Mouse (Mus musculus): ENCODE data around the gene Maco1. TPM values are rescaled to one million over a fixed set of nuclear protein-coding genes. Genes with fewer than 3 reads are reported as not detected.
"Not testable (repeated sequence)": the region's sequence is repeated elsewhere in the genome, so short reads cannot be mapped to it uniquely, and the experiment has no call there.

Gene Maco1
- polyA plus RNA-seq, 1 experiment, result 47.7 TPM

DNA sequence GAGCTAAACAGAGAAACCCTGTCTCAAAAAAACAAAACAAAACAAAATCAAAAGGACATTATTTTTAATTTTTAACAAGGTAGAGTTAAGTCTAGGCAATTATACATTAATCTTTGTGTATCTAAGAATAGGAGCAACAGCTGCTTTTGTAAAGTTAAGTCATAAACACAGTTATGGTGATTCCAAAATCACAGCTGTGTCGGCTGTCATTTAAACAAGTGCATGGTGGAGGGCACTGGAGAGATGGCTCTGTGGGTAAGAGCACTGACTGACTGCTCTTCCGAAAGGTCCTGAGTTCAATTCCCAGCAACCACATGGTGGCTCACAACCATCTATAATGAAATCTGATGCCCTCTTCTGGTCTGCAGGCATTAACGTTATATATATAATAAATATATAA is 21.2 kb downstream of the Maco1 start:
- Histone ChIP-seq H3K27me3 (ENCODE audit: control insufficient read depth, insufficient read depth, low read length) (no peaks in the 10 kb centered on the region), H3K27ac (ENCODE audit: insufficient read depth, low read length) (no peak overlapping the region), H3K4me3 (replicated peaks; ENCODE audit: insufficient read depth, low read depth, low read length) (no peak overlapping the region), H3K4me1 (ENCODE audit: control insufficient read depth, insufficient read depth, low read length) (no peaks in the 10 kb centered on the region)
- TF ChIP-seq POLR2A (IDR thresholded peaks at IDR 0.05; ENCODE audit: borderline replicate concordance, insufficient read depth, low read length), result no peak
- no peak for TF ChIP-seq CTCF (IDR thresholded peaks at IDR 0.05; ENCODE audit: borderline replicate concordance, insufficient read depth, low read depth, low read length)
- DNase-seq, result no peak
- WGBS, result 87% methylated on average over 3 of the region's 3 CpGs

DNA sequence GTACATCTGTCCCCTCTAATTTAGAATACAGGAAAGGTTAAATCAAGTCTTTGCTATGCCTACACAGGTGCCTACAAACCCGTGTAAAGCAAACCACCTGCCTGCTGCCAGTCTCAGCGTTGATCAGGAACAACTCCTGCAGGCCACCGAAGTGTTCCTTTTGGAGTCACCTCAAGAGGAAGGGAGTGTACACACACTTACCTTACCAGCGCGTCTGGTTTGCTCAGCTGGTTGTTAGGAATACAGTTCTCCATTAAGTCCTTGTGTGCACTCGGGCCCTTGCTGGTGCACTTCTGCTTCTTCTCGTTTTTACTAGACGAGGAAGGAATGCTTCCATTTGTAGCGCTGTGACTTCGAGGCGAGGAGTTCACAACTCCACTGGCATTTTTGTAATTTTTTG is 25.3 kb downstream of the Maco1 start:
- TF ChIP-seq POLR2A (IDR thresholded peaks at IDR 0.05; ENCODE audit: borderline replicate concordance, insufficient read depth, low read length) (no peak), CTCF (IDR thresholded peaks at IDR 0.05; ENCODE audit: borderline replicate concordance, insufficient read depth, low read depth, low read length) (no peak)
- Histone ChIP-seq H3K27ac (ENCODE audit: insufficient read depth, low read length) (no peak overlapping the region), H3K27me3 (ENCODE audit: control insufficient read depth, insufficient read depth, low read length) (no peaks in the 10 kb centered on the region), H3K4me3 (replicated peaks; ENCODE audit: insufficient read depth, low read depth, low read length) (no peak overlapping the region), H3K4me1 (ENCODE audit: control insufficient read depth, insufficient read depth, low read length) (no peaks in the 10 kb centered on the region)
- WGBS, result 89% methylated on average over 11 of the region's 11 CpGs
- DNase-seq, result no peak

DNA sequence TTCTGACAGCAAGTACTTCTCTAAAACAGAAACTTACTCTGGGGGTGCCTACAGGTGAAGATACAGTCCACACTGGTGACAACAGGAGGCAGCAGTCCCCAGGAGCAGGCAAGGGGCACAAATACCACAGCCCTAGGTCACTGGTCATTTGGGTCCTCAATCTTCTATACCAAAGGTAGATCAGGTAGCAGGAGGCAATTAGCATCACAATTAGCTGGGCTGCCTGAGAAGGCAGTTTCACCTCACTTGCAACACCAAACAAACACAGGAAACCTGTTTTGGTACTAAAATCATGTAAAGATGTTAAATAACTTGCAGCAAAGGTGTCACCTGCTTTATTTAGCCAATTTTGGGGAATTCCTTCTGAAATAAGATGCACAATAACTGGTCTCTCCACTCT is 26.8 kb downstream of the Maco1 start:
- no peaks in the 10 kb centered on the region for H3K4me1 ChIP-seq (ENCODE audit: control insufficient read depth, insufficient read depth, low read length)
- H3K4me3 ChIP-seq (replicated peaks; ENCODE audit: insufficient read depth, low read depth, low read length), result no peak overlapping the region
- TF ChIP-seq CTCF (IDR thresholded peaks at IDR 0.05; ENCODE audit: borderline replicate concordance, insufficient read depth, low read depth, low read length) (no peak), POLR2A (IDR thresholded peaks at IDR 0.05; ENCODE audit: borderline replicate concordance, insufficient read depth, low read length) (no peak)
- no peak for DNase-seq
- H3K27me3 ChIP-seq (ENCODE audit: control insufficient read depth, insufficient read depth, low read length), result no peaks in the 10 kb centered on the region
- H3K27ac ChIP-seq (ENCODE audit: insufficient read depth, low read length), result no peak overlapping the region

DNA sequence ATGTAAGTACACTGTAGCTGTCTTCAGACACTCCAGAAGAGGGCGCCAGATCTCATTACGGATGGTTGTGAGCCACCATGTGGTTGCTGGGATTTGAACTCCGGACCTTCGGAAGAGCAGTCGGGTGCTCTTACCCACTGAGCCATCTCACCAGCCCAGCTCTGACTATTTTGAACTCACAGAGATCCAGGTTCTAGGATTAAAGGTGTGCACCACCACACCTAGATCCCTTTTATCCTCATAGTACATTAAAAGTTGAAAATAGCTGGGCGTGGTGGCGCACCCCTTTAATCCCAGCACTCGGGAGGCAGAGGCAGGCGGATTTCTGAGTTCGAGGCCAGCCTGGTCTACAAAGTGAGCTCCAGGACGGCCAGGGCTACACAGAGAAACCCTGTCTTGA is 27.3 kb downstream of the Maco1 start:
- H3K4me1 ChIP-seq (ENCODE audit: control insufficient read depth, insufficient read depth, low read length); H3K27ac ChIP-seq (ENCODE audit: insufficient read depth, low read length); H3K27me3 ChIP-seq (ENCODE audit: control insufficient read depth, insufficient read depth, low read length); DNase-seq; H3K4me3 ChIP-seq (replicated peaks; ENCODE audit: insufficient read depth, low read depth, low read length): not testable (repeated sequence)
- 95% methylated on average over 11 of the region's 11 CpGs for WGBS

DNA sequence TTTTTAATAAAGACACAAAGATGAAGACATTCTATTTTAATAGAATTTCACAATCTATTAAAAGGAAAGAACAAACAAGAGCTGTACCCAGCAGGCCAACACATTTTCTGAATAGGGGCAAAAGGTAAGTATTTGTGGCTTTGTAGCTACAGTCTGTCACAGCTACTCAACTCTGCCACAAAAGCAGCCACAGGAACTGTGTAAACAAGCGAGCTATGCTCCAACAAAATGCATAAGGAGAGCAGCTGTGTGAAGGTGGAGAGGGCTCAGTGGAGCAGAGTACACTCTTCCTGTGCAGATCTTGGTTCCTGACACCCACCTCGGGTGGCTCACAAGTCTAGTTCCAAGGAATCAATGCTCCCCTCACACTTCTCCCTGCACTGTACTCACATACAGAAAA is 29.6 kb downstream of the Maco1 start:
- no peaks in the 10 kb centered on the region for H3K27me3 ChIP-seq (ENCODE audit: control insufficient read depth, insufficient read depth, low read length)
- H3K4me3 ChIP-seq (replicated peaks; ENCODE audit: insufficient read depth, low read depth, low read length), result no peak overlapping the region
- no peak for TF ChIP-seq CTCF (IDR thresholded peaks at IDR 0.05; ENCODE audit: borderline replicate concordance, insufficient read depth, low read depth, low read length)
- TF ChIP-seq POLR2A (IDR thresholded peaks at IDR 0.05; ENCODE audit: borderline replicate concordance, insufficient read depth, low read length), result no peak
- DNase-seq, result no peak
- H3K4me1 ChIP-seq (ENCODE audit: control insufficient read depth, insufficient read depth, low read length), result no peaks in the 10 kb centered on the region
- 60% methylated on average over 2 of the region's 2 CpGs for WGBS
- H3K27ac ChIP-seq (ENCODE audit: insufficient read depth, low read length), result no peak overlapping the region

DNA sequence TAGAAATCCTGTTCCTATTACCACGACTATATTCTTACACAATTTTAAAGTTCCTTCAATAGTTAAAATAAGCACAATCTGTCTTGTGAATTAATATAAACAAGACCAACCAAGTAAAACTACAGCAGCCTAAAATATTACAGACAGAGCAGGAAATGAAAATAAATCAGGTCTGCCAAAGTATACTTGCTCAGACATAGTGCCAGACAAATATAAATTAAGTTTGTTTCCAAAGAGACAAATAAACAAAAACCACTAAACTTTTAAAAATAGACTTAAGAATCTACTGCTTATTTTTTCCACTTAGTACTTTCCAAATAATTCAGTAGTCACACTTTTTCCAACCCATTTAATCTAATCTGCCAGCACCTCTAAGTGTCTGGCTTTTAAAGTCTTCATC is 32.1 kb downstream of the Maco1 start:
- 86% methylated on average over 1 of the region's 1 CpGs for WGBS
- no peak for DNase-seq
- TF ChIP-seq CTCF (IDR thresholded peaks at IDR 0.05; ENCODE audit: borderline replicate concordance, insufficient read depth, low read depth, low read length), result no peak
- no peak for TF ChIP-seq POLR2A (IDR thresholded peaks at IDR 0.05; ENCODE audit: borderline replicate concordance, insufficient read depth, low read length)
- Histone ChIP-seq H3K27me3 (ENCODE audit: control insufficient read depth, insufficient read depth, low read length) (no peaks in the 10 kb centered on the region), H3K4me3 (replicated peaks; ENCODE audit: insufficient read depth, low read depth, low read length) (no peak overlapping the region), H3K4me1 (ENCODE audit: control insufficient read depth, insufficient read depth, low read length) (no peaks in the 10 kb centered on the region), H3K27ac (ENCODE audit: insufficient read depth, low read length) (no peak overlapping the region)

DNA sequence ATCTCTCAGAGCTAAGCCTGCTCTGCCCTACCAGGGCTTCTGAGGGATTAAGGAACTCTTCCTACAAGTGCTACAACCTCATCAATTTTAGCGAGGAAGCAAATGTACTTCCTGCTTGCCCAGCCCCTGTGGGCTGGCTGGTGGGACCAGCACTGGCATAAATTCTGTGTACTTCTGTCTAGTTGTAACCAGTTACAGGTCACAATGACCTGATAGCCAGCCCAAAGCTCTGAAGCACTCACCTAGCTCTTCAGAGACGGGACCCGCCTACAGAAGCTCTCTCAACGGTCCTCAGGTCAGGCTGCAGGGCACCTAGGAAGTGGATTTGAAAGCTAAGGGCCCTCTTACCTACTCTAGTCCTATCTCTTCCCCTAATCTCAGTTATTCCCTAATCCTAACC is 35.4 kb downstream of the Maco1 start:
- DNase-seq, result no peak
- H3K4me1 ChIP-seq (ENCODE audit: control insufficient read depth, insufficient read depth, low read length), result peaks cover 6% of the 10 kb centered on the region; the same call in 1 of the 2 replicates
- no peak for TF ChIP-seq CTCF (IDR thresholded peaks at IDR 0.05; ENCODE audit: borderline replicate concordance, insufficient read depth, low read depth, low read length)
- TF ChIP-seq POLR2A (IDR thresholded peaks at IDR 0.05; ENCODE audit: borderline replicate concordance, insufficient read depth, low read length), result no peak
- H3K27ac ChIP-seq (ENCODE audit: insufficient read depth, low read length), result no peak overlapping the region
- 86% methylated on average over 4 of the region's 4 CpGs for WGBS
- H3K27me3 ChIP-seq (ENCODE audit: control insufficient read depth, insufficient read depth, low read length), result no peaks in the 10 kb centered on the region
- H3K4me3 ChIP-seq (replicated peaks; ENCODE audit: insufficient read depth, low read depth, low read length), result no peak overlapping the region

DNA sequence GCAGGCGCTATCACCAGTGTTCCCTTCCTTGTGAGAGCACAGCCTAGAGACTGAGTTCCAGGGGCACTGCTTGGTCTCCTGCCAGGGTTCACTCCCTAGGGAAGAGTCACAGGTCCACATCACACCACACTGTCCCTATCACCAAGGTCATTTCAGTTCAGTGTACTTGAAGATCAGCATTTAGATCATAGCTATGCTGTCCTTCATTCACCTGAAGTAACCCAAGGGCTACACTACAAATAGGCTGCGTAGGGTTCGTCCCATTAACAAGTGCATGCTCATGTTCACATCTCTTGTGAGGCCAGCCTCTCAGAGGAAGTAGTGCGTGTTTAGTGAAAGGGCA is 38.9 kb downstream of the Maco1 start:
- no peak for TF ChIP-seq CTCF (IDR thresholded peaks at IDR 0.05; ENCODE audit: borderline replicate concordance, insufficient read depth, low read depth, low read length)
- 84% methylated on average over 4 of the region's 4 CpGs for WGBS
- peaks cover 6% of the 10 kb centered on the region; the same call in 1 of the 2 replicates for H3K4me1 ChIP-seq (ENCODE audit: control insufficient read depth, insufficient read depth, low read length)

More for the DNA sequence above, 38.9 kb downstream of the Maco1 start:
- no peak overlapping the region for H3K4me3 ChIP-seq (replicated peaks; ENCODE audit: insufficient read depth, low read depth, low read length)
- H3K27ac ChIP-seq (ENCODE audit: insufficient read depth, low read length), result no peak overlapping the region
- H3K27me3 ChIP-seq (ENCODE audit: control insufficient read depth, insufficient read depth, low read length), result no peaks in the 10 kb centered on the region
- DNase-seq, result no peak

All from cerebellum, adult 2 months (tissue).